Mouse (Mus musculus): ENCODE measurements at regions not wholly inside any gene's neighbourhood (a gene's known extent, or its start where the extent isn't known, plus 50 kb on each side); places are given as distances from the start of the nearest gene placed in this dataset.

- TF ChIP-seq CTCF (IDR thresholded peaks at IDR 0.05; ENCODE audit: insufficient read depth, low read depth, low read length), result no peak
- TF ChIP-seq POLR2A (IDR thresholded peaks at IDR 0.05; ENCODE audit: insufficient read depth, low read depth, low read length), result no peak
Observed at GRCm38 (mm10) chr10:9537686-9538085, 137.3 kb downstream of the Samd5 start.

All from olfactory bulb, adult 2 months (tissue).